ENCODE assay signal across 12 mouse cellular contexts in the genomic region with DNA sequence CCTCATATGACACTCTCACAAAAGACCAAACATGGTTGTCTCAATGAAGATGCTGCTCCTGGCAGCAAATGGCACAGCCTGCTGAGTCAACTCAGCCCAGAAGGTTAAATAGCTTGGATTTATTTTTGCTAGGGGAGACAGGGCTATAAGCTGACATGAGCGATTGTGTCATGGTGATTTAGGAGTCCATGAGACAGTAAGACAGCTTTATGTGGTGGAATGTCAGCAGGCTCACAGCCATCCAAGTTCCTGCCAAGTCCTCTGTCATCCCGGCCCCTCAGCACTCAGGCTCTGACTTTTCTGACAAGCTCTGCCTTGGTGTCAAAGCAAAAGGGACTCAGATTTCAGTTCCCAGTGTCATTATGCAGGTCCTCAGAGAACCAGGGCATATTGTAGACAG. TPM values are rescaled to one million over a fixed set of nuclear protein-coding genes. Genes with fewer than 3 reads are reported as not detected.
DNase-seq lines count a peak whose midpoint lies in the region; ATAC-seq and TF ChIP-seq lines count a peak whose summit lies in the region.
"Had no signal": no experiment of that assay in that cellular context is flagged by ENCODE, and none has a peak within 500 bp of the region (broad histone marks: within the 10 kb centered on the region; RNA-seq: fewer than 3 reads in every experiment).

No protein-coding gene starts in this region.

- H3K4me3 ChIP-seq in lung, embryonic 14.5 days (ENCODE audit: low read depth, low read length): no peak overlapping the region
- no peak overlapping the region for H3K4me3 ChIP-seq in heart, embryonic 13.5 days
- H3K4me3 ChIP-seq in midbrain, embryonic 16.5 days (ENCODE audit: low read depth, low read length): no peak overlapping the region
- H3K4me3 ChIP-seq: embryonic facial prominence, embryonic 12.5 days had no signal

- 34% methylated on average over 2 of the region's 2 CpGs for WGBS in lung, embryonic 14.5 days
- 19% methylated on average over 2 of the region's 2 CpGs for WGBS in heart, embryonic 13.5 days
- 54% methylated on average over 2 of the region's 2 CpGs for WGBS in midbrain, embryonic 16.5 days

- 0 out of 2 replicates have a peak, but pooled peaks cover 3% of the 10 kb centered on the region for H3K4me1 ChIP-seq in lung, embryonic 14.5 days (ENCODE audit: insufficient read depth)
- H3K4me1 ChIP-seq in heart, embryonic 13.5 days: peaks cover 27% of the 10 kb centered on the region
- H3K4me1 ChIP-seq in midbrain, embryonic 16.5 days (ENCODE audit: control insufficient read depth, insufficient read depth, low read length): peaks cover 12% of the 10 kb centered on the region
- H3K4me1 ChIP-seq: embryonic facial prominence, embryonic 12.5 days had no signal

- H3K4me2 ChIP-seq in lung, embryonic 14.5 days: no peak overlapping the region
- peak overlapping the region; percentile 24; the same call in 1 of the 2 replicates for H3K4me2 ChIP-seq in heart, embryonic 13.5 days
- no peak overlapping the region for H3K4me2 ChIP-seq in midbrain, embryonic 16.5 days (ENCODE audit: low read length)
- H3K4me2 ChIP-seq: embryonic facial prominence, embryonic 12.5 days had no signal

- ATAC-seq in lung, embryonic 14.5 days (ENCODE audit: insufficient read depth): peak; percentile 79
- ATAC-seq in heart, embryonic 13.5 days (ENCODE audit: extremely low read depth, insufficient number of reproducible peaks, low FRiP score, low TSS enrichment): 0 out of 2 replicates have a peak, but pooled peaks have one; percentile 52
- peak; percentile 59 for ATAC-seq in midbrain, embryonic 16.5 days

- no peak for TF ChIP-seq CTCF in lung, embryonic 14.5 days (IDR thresholded peaks at IDR 0.05; ENCODE audit: low read depth)

- H3K27me3 ChIP-seq in lung, embryonic 14.5 days (ENCODE audit: insufficient read depth, low read length): no peaks in the 10 kb centered on the region
- no peaks in the 10 kb centered on the region for H3K27me3 ChIP-seq in heart, embryonic 13.5 days (replicated peaks)
- no peaks in the 10 kb centered on the region for H3K27me3 ChIP-seq in midbrain, embryonic 16.5 days (ENCODE audit: control insufficient read depth, insufficient read depth, low read depth, low read length)
- H3K27me3 ChIP-seq: embryonic facial prominence, embryonic 12.5 days had no signal

- H3K9me3 ChIP-seq in lung, embryonic 14.5 days (ENCODE audit: low read depth, low read length): no peaks in the 10 kb centered on the region
- no peaks in the 10 kb centered on the region for H3K9me3 ChIP-seq in heart, embryonic 13.5 days
- H3K9me3 ChIP-seq in midbrain, embryonic 16.5 days (replicated peaks; ENCODE audit: control insufficient read depth, low read length, poor library complexity, severe bottlenecking): no peaks in the 10 kb centered on the region
- H3K9me3 ChIP-seq: embryonic facial prominence, embryonic 12.5 days had no signal

- no peak overlapping the region for H3K9ac ChIP-seq in lung, embryonic 14.5 days
- no peak overlapping the region for H3K9ac ChIP-seq in heart, embryonic 13.5 days
- no peak overlapping the region for H3K9ac ChIP-seq in midbrain, embryonic 16.5 days (ENCODE audit: low read depth, low read length)
- H3K9ac ChIP-seq: embryonic facial prominence, embryonic 12.5 days; liver, embryonic 14.5 days had no signal

- no peaks in the 10 kb centered on the region for H3K36me3 ChIP-seq in lung, embryonic 14.5 days (ENCODE audit: insufficient read depth)
- no peaks in the 10 kb centered on the region for H3K36me3 ChIP-seq in heart, embryonic 13.5 days
- peaks cover 7% of the 10 kb centered on the region; the same call in 1 of the 2 replicates for H3K36me3 ChIP-seq in midbrain, embryonic 16.5 days (ENCODE audit: control insufficient read depth, insufficient read depth, low read length)
- H3K36me3 ChIP-seq: embryonic facial prominence, embryonic 12.5 days had no signal

- H3K27ac ChIP-seq in lung, embryonic 14.5 days (ENCODE audit: low read depth): no peak overlapping the region; the same call in 1 of the 2 replicates
- H3K27ac ChIP-seq in heart, embryonic 13.5 days (replicated peaks): peak overlapping the region; percentile 64
- H3K27ac ChIP-seq in midbrain, embryonic 16.5 days (ENCODE audit: low read length): no peak overlapping the region
- H3K27ac ChIP-seq: embryonic facial prominence, embryonic 12.5 days; liver, embryonic 14.5 days had no signal

- DNase-seq in cerebellum, adult 9-10 months: peak; percentile 38
- no peak for DNase-seq in cerebellum, postnatal 4 days (ENCODE audit: low spot score in 2 of 2)
- DNase-seq in lung, embryonic 14.5 days: peak; percentile 54
- no peak for DNase-seq in lung, postnatal 14 days
- DNase-seq in gastrocnemius, adult 8-10 months (ENCODE audit: low spot score in 2 of 2): no peak
- DNase-seq in right cerebral cortex, postnatal 10 days (ENCODE audit: low spot score in 2 of 2): no peak
- DNase-seq: B cell, adult 2 months; gastrocnemius, postnatal 36 days had no signal

RNA-seq across cellular contexts. Expression of a gene that starts 11.6 kb away (rescaled TPM):
- 3.6 TPM in 2 replicates for polyA plus RNA-seq in lung, embryonic 14.5 days (2014; fragmentation: Nextera tagmentation; extraction: Ambion mirVana)
- polyA plus RNA-seq in heart, embryonic 13.5 days (2015; fragmentation: Nextera tagmentation; extraction: Ambion mirVana): 6.9 TPM in 2 replicates
- polyA plus RNA-seq in midbrain, embryonic 16.5 days (2015; fragmentation: Nextera tagmentation; extraction: Ambion mirVana): 49.5 and 51.1 TPM in 2 replicates
- 1 to 10 TPM; 1.5 to 2.9 (median 2.0) TPM for total RNA-seq in gastrocnemius, adult 8-10 months (2022)

Comparison
In these comparisons a context has a peak if more than half of its experiments do, and no peak if none do; other contexts are left out.
1. DNase-seq: peak in cerebellum, adult 9-10 months (single experiment) and lung, embryonic 14.5 days (single experiment); none in cerebellum, postnatal 4 days (0 of 2), lung, postnatal 14 days (single experiment), gastrocnemius, adult 8-10 months (0 of 2) and right cerebral cortex, postnatal 10 days (0 of 2).
2. Peak in every context shown above with its lines, with median percentiles within 50 percentile points of each other: ATAC-seq.